Mouse (Mus musculus): ENCODE results near the gene Urgcp. TPM values are rescaled to one million over a fixed set of nuclear protein-coding genes. Genes with fewer than 3 reads are reported as not detected.

Urgcp gene
- polyA plus RNA-seq, 2 experiments from 2014 or later: 5.2 to 9.1 TPM

GRCm38 (mm10) chr11:5782199-5782944 lies 20.2 kb upstream of the Urgcp start:
- ATAC-seq: no peak

- ATAC-seq: no peak
Observed at GRCm38 (mm10) chr11:5780035-5780499, 17.9 kb upstream of the Urgcp start.

- no peak for ATAC-seq
Observed at GRCm38 (mm10) chr11:5778481-5778880, 16.3 kb upstream of the Urgcp start.

- no peak for ATAC-seq
Observed at GRCm38 (mm10) chr11:5766019-5766418, 3.8 kb upstream of the Urgcp start.

GRCm38 (mm10) chr11:5762633-5762982 lies 432 bp upstream of the Urgcp start:
- no peak for ATAC-seq

GRCm38 (mm10) chr11:5753755-5754154 lies 8.4 kb downstream of the Urgcp start:
- no peak for ATAC-seq

GRCm38 (mm10) chr11:5744951-5745350 lies 17.2 kb downstream of the Urgcp start:
- no peak for ATAC-seq

- no peak for ATAC-seq
Observed at GRCm38 (mm10) chr11:5742106-5742505, 20.1 kb downstream of the Urgcp start.

GRCm38 (mm10) chr11:5740965-5741627 lies 21.1 kb downstream of the Urgcp start:
- ATAC-seq: peak; percentile 93

- peak; percentile 36 for ATAC-seq
Observed at GRCm38 (mm10) chr11:5740599-5740964, 21.6 kb downstream of the Urgcp start.

GRCm38 (mm10) chr11:5739846-5740245 lies 22.3 kb downstream of the Urgcp start:
- no peak for ATAC-seq

GRCm38 (mm10) chr11:5738888-5739632 lies 23.1 kb downstream of the Urgcp start:
- no peak for ATAC-seq

GRCm38 (mm10) chr11:5737137-5737536 lies 25.0 kb downstream of the Urgcp start:
- ATAC-seq: no peak

- no peak for ATAC-seq
Observed at GRCm38 (mm10) chr11:5734323-5734722, 27.9 kb downstream of the Urgcp start.

- no peak for ATAC-seq
Observed at GRCm38 (mm10) chr11:5732401-5732800, 29.8 kb downstream of the Urgcp start.

- no peak for ATAC-seq
Observed at GRCm38 (mm10) chr11:5729582-5729981, 32.6 kb downstream of the Urgcp start.

GRCm38 (mm10) chr11:5718611-5719354 lies 43.4 kb downstream of the Urgcp start:
- ATAC-seq: no peak

GRCm38 (mm10) chr11:5716938-5717705 lies 45.1 kb downstream of the Urgcp start:
- no peak for ATAC-seq

GRCm38 (mm10) chr11:5716246-5716645 lies 45.9 kb downstream of the Urgcp start:
- no peak for ATAC-seq

- no peak for ATAC-seq
Observed at GRCm38 (mm10) chr11:5715630-5716105, 46.5 kb downstream of the Urgcp start, which contains the start of gene Mrps24. Mrps24 (minus strand) TSS chr11:5715680.

- ATAC-seq: no peak
Observed at GRCm38 (mm10) chr11:5715179-5715578, 47.0 kb downstream of the Urgcp start.

Measured in CD4-positive, CD25-positive, alpha-beta regulatory T cell, adult 4 months (primary cell).